Mouse (Mus musculus): ENCODE measurements at regions not wholly inside any gene's neighbourhood (a gene's known extent, or its start where the extent isn't known, plus 50 kb on each side); places are given as distances from the start of the nearest gene placed in this dataset.

GRCm38 (mm10) chr12:42147971-42148370, 661.7 kb upstream of the Lrrn3 start:
- TF ChIP-seq CTCF (IDR thresholded peaks at IDR 0.05; ENCODE audit: control insufficient read depth, insufficient read depth, insufficient read length) (no peak), CEBPB (IDR thresholded peaks at IDR 0.05; ENCODE audit: low read depth) (no peak), USF1 (IDR thresholded peaks at IDR 0.05; ENCODE audit: low read depth) (no peak)

Data from C2C12 (cell line).